Mouse (Mus musculus): ENCODE measurements around the gene Vwa2. TPM values are rescaled to one million over a fixed set of nuclear protein-coding genes. Genes with fewer than 3 reads are reported as not detected.

Vwa2 gene
- polyA plus RNA-seq, 1 experiment from 2014 or later = 0.99 TPM

- Histone ChIP-seq H3K9me3 (ENCODE audit: control insufficient read depth, low read length) (no peaks in the 10 kb centered on the region), H3K27me3 (ENCODE audit: control insufficient read depth, insufficient read depth, low read length) (no peaks in the 10 kb centered on the region), H3K9ac (ENCODE audit: low read length) (no peak overlapping the region), H3K4me1 (replicated peaks; ENCODE audit: control insufficient read depth, insufficient read depth) (0 out of 2 replicates have a peak, but pooled peaks cover 2% of the 10 kb centered on the region), H3K4me2 (replicated peaks; ENCODE audit: low read depth) (no peak overlapping the region), H3K27ac (replicated peaks) (no peak overlapping the region), H3K36me3 (ENCODE audit: control insufficient read depth, insufficient read depth, low read length) (no peaks in the 10 kb centered on the region), H3K4me3 (ENCODE audit: low read depth, low read length) (no peak overlapping the region)
- WGBS = 94% methylated on average over 5 of the region's 5 CpGs
- no peak for TF ChIP-seq EP300 (optimal IDR thresholded peaks at IDR 0.05)
- no peak for TF ChIP-seq CTCF (IDR thresholded peaks at IDR 0.05; ENCODE audit: low read depth)
- ATAC-seq (ENCODE audit: low FRiP score, low TSS enrichment) (no peak), DNase-seq (ENCODE audit: low spot score) (no peak)
These were observed 63.9 kb downstream of the Vwa2 start for GRCm38 (mm10) chr19:56937911-56938310.

- ATAC-seq (ENCODE audit: low FRiP score, low TSS enrichment) = peak; percentile 69
- peak overlapping the region; percentile 58; the same call in 1 of the 2 replicates for H3K27ac ChIP-seq (replicated peaks)
- no peaks in the 10 kb centered on the region for H3K9me3 ChIP-seq (ENCODE audit: control insufficient read depth, low read length)
- no peaks in the 10 kb centered on the region for H3K27me3 ChIP-seq (ENCODE audit: control insufficient read depth, insufficient read depth, low read length)
- H3K9ac ChIP-seq (ENCODE audit: low read length) = no peak overlapping the region
- no peak overlapping the region for H3K4me2 ChIP-seq (replicated peaks; ENCODE audit: low read depth)
- no peak overlapping the region for H3K4me3 ChIP-seq (ENCODE audit: low read depth, low read length)
- H3K36me3 ChIP-seq (ENCODE audit: control insufficient read depth, insufficient read depth, low read length) = no peaks in the 10 kb centered on the region
- 54% methylated on average over 9 of the region's 9 CpGs for WGBS
- peak; percentile 68 for DNase-seq (ENCODE audit: low spot score)
- no peak for TF ChIP-seq EP300 (optimal IDR thresholded peaks at IDR 0.05)
- TF ChIP-seq CTCF (IDR thresholded peaks at IDR 0.05; ENCODE audit: low read depth) = no peak
- 0 out of 2 replicates have a peak, but pooled peaks cover 2% of the 10 kb centered on the region for H3K4me1 ChIP-seq (replicated peaks; ENCODE audit: control insufficient read depth, insufficient read depth)
These were observed 65.8 kb downstream of the Vwa2 start for GRCm38 (mm10) chr19:56939826-56940225.

GRCm38 (mm10) chr19:56940507-56940906, 66.5 kb downstream of the Vwa2 start:
- no peaks in the 10 kb centered on the region for H3K27me3 ChIP-seq (ENCODE audit: control insufficient read depth, insufficient read depth, low read length)
- ATAC-seq (ENCODE audit: low FRiP score, low TSS enrichment) (no peak), DNase-seq (ENCODE audit: low spot score) (no peak)
- TF ChIP-seq EP300 (optimal IDR thresholded peaks at IDR 0.05) (no peak), CTCF (IDR thresholded peaks at IDR 0.05; ENCODE audit: low read depth) (no peak)
- H3K27ac ChIP-seq (replicated peaks) = peak overlapping the region; percentile 58
- 0 out of 2 replicates have a peak, but pooled peaks cover 2% of the 10 kb centered on the region for H3K4me1 ChIP-seq (replicated peaks; ENCODE audit: control insufficient read depth, insufficient read depth)
- H3K36me3 ChIP-seq (ENCODE audit: control insufficient read depth, insufficient read depth, low read length) = no peaks in the 10 kb centered on the region
- no peak overlapping the region for H3K4me2 ChIP-seq (replicated peaks; ENCODE audit: low read depth)
- 61% methylated on average over 11 of the region's 11 CpGs for WGBS
- H3K9ac ChIP-seq (ENCODE audit: low read length) = no peak overlapping the region
- H3K4me3 ChIP-seq (ENCODE audit: low read depth, low read length) = no peak overlapping the region
- H3K9me3 ChIP-seq (ENCODE audit: control insufficient read depth, low read length) = no peaks in the 10 kb centered on the region

GRCm38 (mm10) chr19:56942216-56942615, 68.2 kb downstream of the Vwa2 start:
- no peak overlapping the region for H3K9ac ChIP-seq (ENCODE audit: low read length)
- WGBS = 81% methylated on average over 7 of the region's 7 CpGs
- ATAC-seq (ENCODE audit: low FRiP score, low TSS enrichment) (no peak), DNase-seq (ENCODE audit: low spot score) (no peak)
- H3K4me1 ChIP-seq (replicated peaks; ENCODE audit: control insufficient read depth, insufficient read depth) = 0 out of 2 replicates have a peak, but pooled peaks cover 2% of the 10 kb centered on the region
- H3K36me3 ChIP-seq (ENCODE audit: control insufficient read depth, insufficient read depth, low read length) = no peaks in the 10 kb centered on the region
- TF ChIP-seq CTCF (IDR thresholded peaks at IDR 0.05; ENCODE audit: low read depth) (no peak), EP300 (optimal IDR thresholded peaks at IDR 0.05) (no peak)
- no peak overlapping the region for H3K4me2 ChIP-seq (replicated peaks; ENCODE audit: low read depth)
- H3K9me3 ChIP-seq (ENCODE audit: control insufficient read depth, low read length) = no peaks in the 10 kb centered on the region
- no peak overlapping the region for H3K4me3 ChIP-seq (ENCODE audit: low read depth, low read length)
- no peak overlapping the region for H3K27ac ChIP-seq (replicated peaks)
- no peaks in the 10 kb centered on the region for H3K27me3 ChIP-seq (ENCODE audit: control insufficient read depth, insufficient read depth, low read length)

GRCm38 (mm10) chr19:56944211-56944610, 70.2 kb downstream of the Vwa2 start:
- WGBS = 54% methylated on average over 9 of the region's 9 CpGs
- no peak for DNase-seq (ENCODE audit: low spot score)
- ATAC-seq (ENCODE audit: low FRiP score, low TSS enrichment) = no peak
- Histone ChIP-seq H3K4me1 (replicated peaks; ENCODE audit: control insufficient read depth, insufficient read depth) (0 out of 2 replicates have a peak, but pooled peaks cover 2% of the 10 kb centered on the region), H3K27me3 (ENCODE audit: control insufficient read depth, insufficient read depth, low read length) (no peaks in the 10 kb centered on the region), H3K9me3 (ENCODE audit: control insufficient read depth, low read length) (no peaks in the 10 kb centered on the region), H3K4me2 (replicated peaks; ENCODE audit: low read depth) (no peak overlapping the region), H3K36me3 (ENCODE audit: control insufficient read depth, insufficient read depth, low read length) (no peaks in the 10 kb centered on the region), H3K27ac (replicated peaks) (no peak overlapping the region), H3K9ac (ENCODE audit: low read length) (no peak overlapping the region), H3K4me3 (ENCODE audit: low read depth, low read length) (no peak overlapping the region)
- TF ChIP-seq CTCF (IDR thresholded peaks at IDR 0.05; ENCODE audit: low read depth) = no peak
- no peak for TF ChIP-seq EP300 (optimal IDR thresholded peaks at IDR 0.05)

- Histone ChIP-seq H3K4me2 (replicated peaks; ENCODE audit: low read depth) (no peak overlapping the region), H3K27me3 (ENCODE audit: control insufficient read depth, insufficient read depth, low read length) (no peaks in the 10 kb centered on the region), H3K36me3 (ENCODE audit: control insufficient read depth, insufficient read depth, low read length) (no peaks in the 10 kb centered on the region), H3K9me3 (ENCODE audit: control insufficient read depth, low read length) (no peaks in the 10 kb centered on the region), H3K9ac (ENCODE audit: low read length) (no peak overlapping the region), H3K27ac (replicated peaks) (no peak overlapping the region), H3K4me1 (replicated peaks; ENCODE audit: control insufficient read depth, insufficient read depth) (0 out of 2 replicates have a peak, but pooled peaks cover 1% of the 10 kb centered on the region), H3K4me3 (ENCODE audit: low read depth, low read length) (no peak overlapping the region)
- 96% methylated on average over 3 of the region's 3 CpGs for WGBS
- no peak for DNase-seq (ENCODE audit: low spot score)
- ATAC-seq (ENCODE audit: low FRiP score, low TSS enrichment) = no peak
- no peak for TF ChIP-seq EP300 (optimal IDR thresholded peaks at IDR 0.05)
- TF ChIP-seq CTCF (IDR thresholded peaks at IDR 0.05; ENCODE audit: low read depth) = peak; percentile 33
These were observed 70.8 kb downstream of the Vwa2 start for GRCm38 (mm10) chr19:56944826-56945225.
